Mouse (Mus musculus): ENCODE measurements around the gene Olfr768. TPM values are rescaled to one million over a fixed set of nuclear protein-coding genes. Genes with fewer than 3 reads are reported as not detected.
"Not testable (repeated sequence)": the region's sequence is repeated elsewhere in the genome, so short reads cannot be mapped to it uniquely, and the experiment has no call there.

Olfr768 gene
- total RNA-seq (2017) = not detected in 2 replicates

DNA sequence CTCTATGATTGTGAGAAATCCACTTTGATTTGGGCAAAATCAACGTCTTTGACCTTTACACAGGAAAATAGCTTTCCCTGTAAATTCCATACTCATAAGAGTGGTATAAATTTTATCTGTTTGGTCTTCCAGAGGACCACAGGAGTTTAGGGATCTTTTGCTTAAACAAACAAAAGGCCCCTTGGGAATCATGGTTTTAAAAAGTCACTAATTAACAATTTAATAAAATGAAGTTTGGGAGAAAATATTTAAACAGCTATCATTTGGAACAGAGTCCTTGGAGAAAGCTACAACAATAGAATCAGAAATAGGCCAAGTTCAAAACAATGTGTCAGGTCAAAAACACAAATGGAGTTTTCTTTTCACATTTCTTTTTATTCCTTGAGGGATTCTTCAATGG lies at the start of gene Olfr768:
Olfr768 (minus strand) TSS at position 101 of the 400 bp plus-strand sequence.
- ATAC-seq (replicated peaks in 1 of 2; ENCODE audit: insufficient read depth in 1 of 2, low FRiP score in 2 of 2, low TSS enrichment in 1 of 2, low read depth in 1 of 2, poor library complexity in 2 of 2, severe bottlenecking in 2 of 2) = no peak

DNA sequence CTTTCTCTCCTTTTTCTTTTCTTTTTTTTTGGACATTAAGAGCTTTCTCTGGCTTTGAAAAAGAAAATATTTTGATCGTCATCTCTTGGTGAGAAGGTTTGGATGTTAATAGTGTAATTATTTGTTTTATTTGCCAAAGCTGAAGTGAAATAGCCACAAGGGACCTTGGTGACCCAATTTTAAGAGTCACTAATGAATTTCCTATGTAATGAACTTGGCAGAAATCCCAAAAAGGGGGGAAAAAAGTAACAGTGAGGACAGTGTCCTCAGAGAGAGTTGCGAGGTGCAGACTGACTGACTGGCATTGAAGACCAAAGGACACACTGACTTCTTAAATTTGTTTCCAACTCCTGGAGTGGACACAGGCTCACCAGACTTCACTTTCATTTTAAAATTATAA lies 39.7 kb upstream of the Olfr768 start, which contains the start of gene Olfr770:
Olfr770 (minus strand) TSS at position 101 of the 400 bp plus-strand sequence.
- no peak for ATAC-seq (replicated peaks in 1 of 2; ENCODE audit: insufficient read depth in 1 of 2, low FRiP score in 2 of 2, low TSS enrichment in 1 of 2, low read depth in 1 of 2, poor library complexity in 2 of 2, severe bottlenecking in 2 of 2)

DNA sequence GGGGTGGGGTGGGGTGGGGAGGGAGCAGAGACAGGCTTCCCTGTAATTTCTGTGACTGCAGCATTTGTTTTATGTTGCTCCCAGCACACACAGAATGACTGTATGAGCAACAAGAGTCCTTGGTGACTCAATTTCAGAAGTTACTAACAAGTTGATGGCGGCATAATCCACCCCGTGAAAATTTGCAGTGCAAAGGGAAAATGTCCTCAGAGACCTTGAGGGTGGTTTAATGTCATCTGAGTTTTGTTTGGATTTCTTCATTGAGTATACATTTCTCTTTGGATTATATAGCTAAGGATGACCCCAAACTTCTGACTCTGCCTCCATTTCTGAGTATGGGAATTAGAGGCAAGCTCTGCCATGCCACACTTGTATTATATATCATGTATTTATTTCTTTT lies 18.6 kb upstream of the Olfr768 start, which contains the start of gene Olfr769:
Olfr769 (minus strand) TSS at position 101 of the 400 bp plus-strand sequence.
- no peak for ATAC-seq (replicated peaks in 1 of 2; ENCODE audit: insufficient read depth in 1 of 2, low FRiP score in 2 of 2, low TSS enrichment in 1 of 2, low read depth in 1 of 2, poor library complexity in 2 of 2, severe bottlenecking in 2 of 2)

DNA sequence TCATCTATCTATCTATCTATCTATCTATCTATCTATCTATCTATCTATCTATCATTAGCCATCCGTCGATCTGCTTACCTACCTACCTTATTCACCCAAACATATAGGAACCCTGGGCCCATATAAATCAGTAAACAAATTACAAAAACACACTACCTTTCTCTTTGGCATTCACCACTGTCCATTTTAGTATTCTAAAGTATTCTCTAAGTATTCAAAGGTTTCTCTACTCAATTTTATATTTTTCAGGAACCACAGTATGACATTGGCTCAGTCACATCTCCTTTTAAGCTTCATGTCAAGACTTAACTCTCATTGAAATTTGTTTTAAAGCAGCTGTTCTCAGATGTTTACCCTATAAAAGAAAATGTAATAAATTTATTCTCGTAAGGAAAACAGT lies 16.0 kb upstream of the Olfr768 start:
- ATAC-seq (replicated peaks in 1 of 2; ENCODE audit: insufficient read depth in 1 of 2, low FRiP score in 2 of 2, low TSS enrichment in 1 of 2, low read depth in 1 of 2, poor library complexity in 2 of 2, severe bottlenecking in 2 of 2) = no peak

DNA sequence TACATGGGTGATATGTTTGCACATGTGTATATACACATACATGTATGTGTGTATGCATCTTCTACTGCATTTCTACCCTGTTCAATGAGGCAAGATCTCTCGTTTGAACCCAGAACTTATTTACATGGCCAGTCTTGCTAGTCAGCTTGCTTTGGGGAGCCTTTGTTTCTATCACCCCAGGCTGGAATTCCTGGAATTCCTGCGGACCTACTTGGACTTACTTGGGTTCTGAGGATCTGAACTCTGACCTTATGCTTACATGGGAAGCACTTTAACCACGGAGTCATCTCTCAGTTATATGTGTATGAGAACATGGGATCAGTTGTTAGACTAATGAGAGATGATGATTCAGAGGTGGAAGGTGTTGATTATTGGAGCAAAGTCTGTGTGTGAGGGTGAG lies 2.1 kb upstream of the Olfr768 start:
- ATAC-seq (replicated peaks in 1 of 2; ENCODE audit: insufficient read depth in 1 of 2, low FRiP score in 2 of 2, low TSS enrichment in 1 of 2, low read depth in 1 of 2, poor library complexity in 2 of 2, severe bottlenecking in 2 of 2) = no peak

DNA sequence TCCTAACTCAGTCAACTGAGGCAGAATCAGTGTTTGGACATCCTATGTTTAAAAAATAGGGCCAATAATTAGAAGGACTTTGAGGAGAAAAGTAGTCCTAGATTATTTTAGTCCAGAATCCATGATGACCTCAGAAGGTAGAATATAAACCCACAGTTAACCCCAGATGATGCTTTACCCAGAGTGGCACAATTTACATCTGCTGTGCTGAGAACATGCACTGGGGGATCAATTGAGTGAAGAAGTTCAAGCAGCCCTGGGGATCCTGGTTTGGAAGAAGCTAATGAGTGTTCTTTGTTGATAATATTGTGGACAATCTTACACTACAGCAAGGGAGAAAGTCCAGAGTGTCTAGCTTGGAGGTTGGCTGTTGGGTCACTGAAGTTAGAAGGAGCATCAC lies 16.4 kb downstream of the Olfr768 start, which contains the start of gene Olfr767:
Olfr767 (minus strand) TSS at position 101 of the 400 bp plus-strand sequence.
- ATAC-seq (replicated peaks in 1 of 2; ENCODE audit: insufficient read depth in 1 of 2, low FRiP score in 2 of 2, low TSS enrichment in 1 of 2, low read depth in 1 of 2, poor library complexity in 2 of 2, severe bottlenecking in 2 of 2) = not testable (repeated sequence)

- ATAC-seq (replicated peaks in 1 of 2; ENCODE audit: insufficient read depth in 1 of 2, low FRiP score in 2 of 2, low TSS enrichment in 1 of 2, low read depth in 1 of 2, poor library complexity in 2 of 2, severe bottlenecking in 2 of 2) = no peak
These were observed 30.3 kb downstream of the Olfr768 start, which contains the start of gene Olfr766-ps1 for GRCm38 (mm10) chr10:129068877-129069276. Olfr766-ps1 (minus strand) TSS chr10:129068977.

DNA sequence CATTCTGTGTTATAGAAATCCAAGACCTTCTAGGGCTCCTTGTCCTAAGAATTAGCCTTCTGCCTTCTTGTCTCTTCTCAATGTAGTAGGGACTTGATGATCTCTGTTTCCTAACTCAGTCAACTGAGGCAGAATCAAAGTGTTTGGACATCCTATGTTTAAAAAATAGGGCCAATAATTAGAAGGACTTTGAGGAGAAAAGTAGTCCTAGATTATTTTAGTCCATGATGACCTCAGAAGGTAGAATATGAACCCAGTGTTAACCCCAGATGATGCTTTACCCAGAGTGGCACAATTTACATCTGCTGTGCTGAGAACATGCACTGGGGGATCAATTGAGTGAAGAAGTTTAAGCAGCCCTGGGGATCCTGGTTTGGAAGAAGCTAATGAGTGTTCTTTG lies 49.3 kb downstream of the Olfr768 start, which contains the start of gene Olfr765:
Olfr765 (minus strand) TSS at position 101 of the 400 bp plus-strand sequence.
- not testable (repeated sequence) for ATAC-seq (replicated peaks in 1 of 2; ENCODE audit: insufficient read depth in 1 of 2, low FRiP score in 2 of 2, low TSS enrichment in 1 of 2, low read depth in 1 of 2, poor library complexity in 2 of 2, severe bottlenecking in 2 of 2)

Other genes with a start within 250 kb of the Olfr768 start
- gene Gdf11, start 207.7 kb downstream of the Olfr768 start, total RNA-seq (2017) = 1.8 and 2.7 TPM in 2 replicates
- gene Cd63, start 198.4 kb downstream of the Olfr768 start, total RNA-seq (2017) = 54.5 and 113 TPM in 2 replicates
- gene Rdh5, start 176.5 kb downstream of the Olfr768 start, total RNA-seq (2017) = 1.3 and 5.1 TPM in 2 replicates
- gene Bloc1s1, start 175.3 kb downstream of the Olfr768 start, total RNA-seq (2017) = 52.2 and 102 TPM in 2 replicates
- not detected in 2 replicates for gene Itga7, start 165.6 kb downstream of the Olfr768 start, total RNA-seq (2017)
- not detected in 2 replicates for gene Mettl7b, start 138.4 kb downstream of the Olfr768 start, total RNA-seq (2017)
- gene Olfr9, start 109.9 kb downstream of the Olfr768 start, total RNA-seq (2017) = not detected in 2 replicates
- gene Olfr763, start 88.6 kb downstream of the Olfr768 start, total RNA-seq (2017) = not detected in 2 replicates
- not detected in 2 replicates for gene Olfr764-ps1, start 59.5 kb downstream of the Olfr768 start, total RNA-seq (2017)
- gene Olfr765, start 49.4 kb downstream of the Olfr768 start, total RNA-seq (2017) = not detected in 2 replicates
- not detected in 2 replicates for gene Olfr766-ps1, start 30.4 kb downstream of the Olfr768 start, total RNA-seq (2017)
- gene Olfr767, start 16.5 kb downstream of the Olfr768 start, total RNA-seq (2017) = not detected in 2 replicates
- not detected in 2 replicates for gene Olfr769, start 18.5 kb upstream of the Olfr768 start, total RNA-seq (2017)
- not detected in 2 replicates for gene Olfr770, start 39.6 kb upstream of the Olfr768 start, total RNA-seq (2017)
- gene Olfr771, start 65.4 kb upstream of the Olfr768 start, total RNA-seq (2017) = not detected in 2 replicates
- not detected in 2 replicates for gene Olfr772, start 78.5 kb upstream of the Olfr768 start, total RNA-seq (2017)
- not detected in 2 replicates for gene Olfr773, start 88.0 kb upstream of the Olfr768 start, total RNA-seq (2017)
- not detected in 2 replicates for gene Olfr774, start 136.8 kb upstream of the Olfr768 start, total RNA-seq (2017)
- gene Olfr775, start 149.0 kb upstream of the Olfr768 start, total RNA-seq (2017) = not detected in 2 replicates
- not detected in 2 replicates for gene Olfr776, start 159.8 kb upstream of the Olfr768 start, total RNA-seq (2017)
- not detected in 2 replicates for gene Olfr777, start 172.1 kb upstream of the Olfr768 start, total RNA-seq (2017)
- not detected in 2 replicates for gene Olfr780, start 218.7 kb upstream of the Olfr768 start, total RNA-seq (2017)
- gene Olfr781, start 229.5 kb upstream of the Olfr768 start, total RNA-seq (2017) = not detected in 2 replicates
- gene Olfr782, start 249.5 kb upstream of the Olfr768 start, total RNA-seq (2017) = not detected in 2 replicates

All from hematopoietic stem cell, adult 5-6 weeks (primary cell).